Mouse (Mus musculus): ENCODE results near the gene Terb2.

GRCm38 (mm10) chr2:122194509-122194929 is 8.4 kb downstream of the Terb2 start:
- TF ChIP-seq CTCF (IDR thresholded peaks at IDR 0.05; ENCODE audit: insufficient read depth, low read depth, low read length) (no peak), POLR2A (IDR thresholded peaks at IDR 0.05; ENCODE audit: insufficient read depth, low read depth, low read length) (no peak)
